Mouse (Mus musculus) Patski (cell line): ENCODE measurements at regions not wholly inside any gene's neighbourhood (a gene's known extent, or its start where the extent isn't known, plus 50 kb on each side); places are given as distances from the start of the nearest gene placed in this dataset.

Experiments
- ATAC-seq: fragments of 100-300 bp; one replicate; pipeline ENCODE4 v1.8.0; 2021
- CTCF ChIA-PET: fragments of 350-600 bp; sonication (Branson Sonifier 250); formaldehyde crosslinking; loops from one replicate; lab custom pipeline; 2022; ENCODE audit warnings: inconsistent platforms; lab: Charles Lee
- POLR2A ChIA-PET: fragments of 350-600 bp; sonication (Branson Sonifier 250); formaldehyde crosslinking; loops from one replicate; lab custom pipeline; 2022; ENCODE audit warnings: antibody characterized with exemption, inconsistent platforms; lab: Charles Lee
- DNase-seq: peaks from one replicate; pipeline ENCODE4 v3.0.0-alpha.2; 2011; ENCODE audit warnings: low read depth, low spot score
- H3K27me3 ChIP-seq: fragments of 371-371 bp; one replicate; pipeline ENCODE4 v1.5.1; 2021
- CTCF ChIP-seq: fragments of 100-300 bp; IDR thresholded peaks from one replicate; pipeline ENCODE4 v1.5.1; 2021
- in situ Hi-C: fragments of 300-500 bp; cut with MboI; formaldehyde crosslinking; loops from 3 replicates; pipeline ENCODE4 v1.11.1; 2018; ENCODE audit warnings: low pct_unique_long_range_greater_than_20kb, mixed read lengths

- POLR2A ChIA-PET = no interaction called here
- H3K27me3 ChIP-seq = no peaks in the 10 kb centered on the region
- no peak for TF ChIP-seq CTCF
- CTCF ChIA-PET = no interaction called here
- in situ Hi-C loops = no loop called here
- DNase-seq (no peak), ATAC-seq (no peak)
Observed at GRCm38 (mm10) chr4:95277989-95278713, 226.1 kb upstream of the Jun start.

GRCm38 (mm10) chr4:95278714-95279095 is 226.7 kb upstream of the Jun start:
- ChIA-PET CTCF (interaction anchor here (1.7 kb wide), 1 partner anchor 28 kb away, joined by 4 read pairs; no protein-coding TSS in a partner anchor), POLR2A (no interaction called here)
- no peaks in the 10 kb centered on the region for H3K27me3 ChIP-seq
- in situ Hi-C loops = no loop called here
- no peak for ATAC-seq
- no peak for TF ChIP-seq CTCF
- no peak for DNase-seq

GRCm38 (mm10) chr4:95279200-95279599 is 227.2 kb upstream of the Jun start:
- in situ Hi-C loops = no loop called here

GRCm38 (mm10) chr4:95282083-95282482 is 230.1 kb upstream of the Jun start:
- CTCF ChIA-PET = no interaction called here
- no peak for TF ChIP-seq CTCF
- DNase-seq (no peak), ATAC-seq (no peak)
- in situ Hi-C loops = loop anchor here (5.0 kb wide), 1 partner anchor 230 kb away; the partner anchor contains the start of gene Jun
- POLR2A ChIA-PET = interaction anchor here (0.6 kb wide), 1 partner anchor 93 kb away, joined by 3 read pairs; no protein-coding TSS in a partner anchor
- H3K27me3 ChIP-seq = no peaks in the 10 kb centered on the region

More at GRCm38 (mm10) chr4:95279200-95279599, 227.2 kb upstream of the Jun start:
- H3K27me3 ChIP-seq = no peaks in the 10 kb centered on the region
- TF ChIP-seq CTCF = no peak
- ChIA-PET CTCF (interaction anchor here (1.7 kb wide), 1 partner anchor 29 kb away, joined by 4 read pairs; no protein-coding TSS in a partner anchor), POLR2A (no interaction called here)
- ATAC-seq (no peak), DNase-seq (no peak)

- POLR2A ChIA-PET = no interaction called here
- in situ Hi-C loops = loop anchor here (5.0 kb wide), 1 partner anchor 231 kb away; the partner anchor contains the start of gene Jun
- ATAC-seq (no peak), DNase-seq (no peak)
- TF ChIP-seq CTCF = no peak
- H3K27me3 ChIP-seq = no peaks in the 10 kb centered on the region
- CTCF ChIA-PET = no interaction called here
Observed at GRCm38 (mm10) chr4:95283789-95284188, 231.8 kb upstream of the Jun start.

GRCm38 (mm10) chr4:95284192-95284591 is 232.2 kb upstream of the Jun start:
- no peak for TF ChIP-seq CTCF
- H3K27me3 ChIP-seq = no peaks in the 10 kb centered on the region
- POLR2A ChIA-PET = no interaction called here
- ATAC-seq (no peak), DNase-seq (no peak)
- CTCF ChIA-PET = no interaction called here
- in situ Hi-C loops = loop anchor here (5.0 kb wide), 1 partner anchor 232 kb away; the partner anchor contains the start of gene Jun

GRCm38 (mm10) chr4:95284696-95285095 is 232.7 kb upstream of the Jun start:
- no peaks in the 10 kb centered on the region for H3K27me3 ChIP-seq
- ATAC-seq (no peak), DNase-seq (no peak)
- ChIA-PET POLR2A (no interaction called here), CTCF (no interaction called here)
- no peak for TF ChIP-seq CTCF
- in situ Hi-C loops = loop anchor here (5.0 kb wide), 1 partner anchor 232 kb away; the partner anchor contains the start of gene Jun

- ChIA-PET POLR2A (no interaction called here), CTCF (no interaction called here)
- no peaks in the 10 kb centered on the region for H3K27me3 ChIP-seq
- ATAC-seq = no peak
- in situ Hi-C loops = no loop called here
- no peak for DNase-seq
- TF ChIP-seq CTCF = no peak
Observed at GRCm38 (mm10) chr4:95290321-95290720, 238.3 kb upstream of the Jun start.

- no peak for DNase-seq
- TF ChIP-seq CTCF = no peak
- CTCF ChIA-PET = no interaction called here
- in situ Hi-C loops = no loop called here
- ATAC-seq = no peak
- H3K27me3 ChIP-seq = no peaks in the 10 kb centered on the region
- POLR2A ChIA-PET = no interaction called here
Observed at GRCm38 (mm10) chr4:95294110-95294509, 242.1 kb upstream of the Jun start.

- ATAC-seq = no peak
- H3K27me3 ChIP-seq = no peaks in the 10 kb centered on the region
- ChIA-PET POLR2A (interaction anchor here (0.6 kb wide), 1 partner anchor 118 kb away, joined by 3 read pairs; no protein-coding TSS in a partner anchor), CTCF (interaction anchor here (1.0 kb wide), 1 partner anchor 316 kb away, joined by 3 read pairs; no protein-coding TSS in a partner anchor)
- in situ Hi-C loops = loop anchor here (5.0 kb wide), 1 partner anchor 570 kb away; no protein-coding TSS in a partner anchor
- TF ChIP-seq CTCF = no peak
- DNase-seq = no peak
Observed at GRCm38 (mm10) chr4:95301907-95302306, 249.9 kb upstream of the Jun start.

- ChIA-PET CTCF (no interaction called here), POLR2A (interaction anchor here (1.1 to 1.5 kb wide), 3 partner anchors 85 to 252 kb away, joined by 3 to 4 read pairs (median 3); no protein-coding TSS in a partner anchor)
- ATAC-seq = peak; percentile 26
- in situ Hi-C loops = loop anchor here (5.0 kb wide), 1 partner anchor 569 kb away; no protein-coding TSS in a partner anchor
- peak; percentile 83 for DNase-seq
- H3K27me3 ChIP-seq = no peaks in the 10 kb centered on the region
- TF ChIP-seq CTCF = no peak
Observed at GRCm38 (mm10) chr4:95303337-95303736, 251.3 kb upstream of the Jun start.
